In the genomic region with DNA sequence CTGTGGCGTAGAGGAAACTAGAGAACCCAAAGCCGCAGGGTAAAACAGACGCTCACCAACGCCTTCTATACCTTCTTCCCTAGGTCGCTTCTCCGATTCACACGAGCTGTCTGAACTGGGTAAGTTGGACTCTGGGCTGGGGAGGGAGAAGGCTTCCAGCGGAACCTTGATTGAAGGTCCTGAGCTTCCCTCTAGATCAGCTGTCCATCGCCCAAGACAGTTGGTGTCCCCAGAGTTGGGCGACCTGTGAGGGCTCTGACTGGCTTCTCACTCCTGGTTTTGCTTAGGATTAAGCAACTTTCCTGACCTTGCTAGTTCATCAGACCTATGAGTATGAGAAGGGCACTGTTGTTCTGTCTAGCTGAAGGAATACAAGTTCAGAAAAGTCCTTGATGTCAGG, we compare ENCODE assay signal across 8 mouse cellular contexts. TPM values are rescaled to one million over a fixed set of nuclear protein-coding genes. Genes with fewer than 3 reads are reported as not detected.
DNase-seq lines count a peak whose midpoint lies in the region; ATAC-seq lines count a peak whose summit lies in the region.

No protein-coding gene starts in this region.

- peaks cover 20% of the 10 kb centered on the region for H3K36me3 ChIP-seq in kidney, embryonic 16.5 days (ENCODE audit: insufficient read depth, low read length)
- H3K36me3 ChIP-seq in hindbrain, embryonic 14.5 days (replicated peaks; ENCODE audit: control insufficient read depth, insufficient read depth) = peaks cover 32% of the 10 kb centered on the region
- H3K36me3 ChIP-seq in midbrain, embryonic 16.5 days (ENCODE audit: control insufficient read depth, insufficient read depth, low read length) = peaks cover 21% of the 10 kb centered on the region; the same call in 1 of the 2 replicates

- peak overlapping the region; percentile 95; the same call in 1 of the 2 replicates for H3K27ac ChIP-seq in kidney, embryonic 16.5 days (ENCODE audit: low read length)
- H3K27ac ChIP-seq in hindbrain, embryonic 14.5 days = peak overlapping the region; percentile 63
- peak overlapping the region; percentile 84; the same call in 1 of the 2 replicates for H3K27ac ChIP-seq in midbrain, embryonic 16.5 days (ENCODE audit: low read length)

- H3K27me3 ChIP-seq in kidney, embryonic 16.5 days (ENCODE audit: insufficient read depth, low read length) = no peaks in the 10 kb centered on the region
- H3K27me3 ChIP-seq in hindbrain, embryonic 14.5 days (ENCODE audit: control insufficient read depth, insufficient read depth, low read length) = peaks cover 7% of the 10 kb centered on the region
- H3K27me3 ChIP-seq in midbrain, embryonic 16.5 days (ENCODE audit: control insufficient read depth, insufficient read depth, low read depth, low read length) = no peaks in the 10 kb centered on the region

- peak overlapping the region; percentile 77 for H3K4me3 ChIP-seq in kidney, embryonic 16.5 days (ENCODE audit: low read length)
- H3K4me3 ChIP-seq in hindbrain, embryonic 14.5 days (replicated peaks; ENCODE audit: low read length) = peak overlapping the region; percentile 75
- peak overlapping the region; percentile 65 for H3K4me3 ChIP-seq in midbrain, embryonic 16.5 days (ENCODE audit: low read depth, low read length)

- ATAC-seq in kidney, embryonic 16.5 days (ENCODE audit: low FRiP score, low TSS enrichment) = no peak
- ATAC-seq in hindbrain, embryonic 14.5 days (ENCODE audit: low FRiP score) = no peak
- no peak for ATAC-seq in midbrain, embryonic 16.5 days

- peak overlapping the region; percentile 90 for H3K4me2 ChIP-seq in kidney, embryonic 16.5 days (replicated peaks; ENCODE audit: low read depth, low read length)
- H3K4me2 ChIP-seq in hindbrain, embryonic 14.5 days (replicated peaks) = peak overlapping the region; percentile 73
- peak overlapping the region; percentile 87 for H3K4me2 ChIP-seq in midbrain, embryonic 16.5 days (ENCODE audit: low read length)

- DNase-seq in kidney, adult 9 months = no peak
- peak; percentile 20 for DNase-seq in c-Kit-negative CD71-positive TER-119-positive erythroid progenitor cells, embryonic 14.5 days (ENCODE audit: low read depth, low spot score)
- DNase-seq in hindbrain, embryonic 14.5 days (ENCODE audit: low spot score) = no peak
- no peak for DNase-seq in right cerebral cortex, adult 18-20 months
- no peak for DNase-seq in layer of hippocampus, adult 18-20 months (ENCODE audit: low spot score in 2 of 2)
- DNase-seq in left cerebral cortex, postnatal 14 days (ENCODE audit: low spot score in 2 of 2) = no peak

- intact Hi-C loops in left cerebral cortex, postnatal 14 days (cut with DNase I) = loop anchor here (10.0 kb wide), 1 partner anchor 391 kb away; no protein-coding TSS in a partner anchor

- H3K9ac ChIP-seq in kidney, embryonic 16.5 days (replicated peaks; ENCODE audit: low read length) = peak overlapping the region; percentile 69
- peak overlapping the region; percentile 90 for H3K9ac ChIP-seq in hindbrain, embryonic 14.5 days
- H3K9ac ChIP-seq in midbrain, embryonic 16.5 days (ENCODE audit: low read depth, low read length) = peak overlapping the region; percentile 76

- H3K4me1 ChIP-seq in kidney, embryonic 16.5 days (ENCODE audit: insufficient read depth, low read length) = peaks cover 45% of the 10 kb centered on the region
- H3K4me1 ChIP-seq in hindbrain, embryonic 14.5 days (replicated peaks; ENCODE audit: control insufficient read depth, insufficient read depth, low read length) = peaks cover 41% of the 10 kb centered on the region
- peaks cover 33% of the 10 kb centered on the region for H3K4me1 ChIP-seq in midbrain, embryonic 16.5 days (ENCODE audit: control insufficient read depth, insufficient read depth, low read length)

- no peaks in the 10 kb centered on the region for H3K9me3 ChIP-seq in kidney, embryonic 16.5 days (ENCODE audit: low read length)
- no peaks in the 10 kb centered on the region for H3K9me3 ChIP-seq in hindbrain, embryonic 14.5 days (ENCODE audit: control insufficient read depth, low read length)
- no peaks in the 10 kb centered on the region for H3K9me3 ChIP-seq in midbrain, embryonic 16.5 days (replicated peaks; ENCODE audit: control insufficient read depth, low read length, poor library complexity, severe bottlenecking)

- WGBS in kidney, embryonic 16.5 days = 10% methylated on average over 10 of the region's 10 CpGs
- 16% methylated on average over 10 of the region's 10 CpGs for WGBS in hindbrain, embryonic 14.5 days
- 16% methylated on average over 10 of the region's 10 CpGs for WGBS in midbrain, embryonic 16.5 days

RNA-seq across cellular contexts. Expression of a gene that starts 1.1 kb away (rescaled TPM):
- polyA plus RNA-seq in kidney, embryonic 16.5 days (2015; fragmentation: Nextera tagmentation; extraction: Ambion mirVana) = 34.9 and 35.8 TPM in 2 replicates
- 2.0 and 2.4 TPM in 2 replicates for polyA plus RNA-seq in hindbrain, embryonic 14.5 days (2014; fragmentation: Nextera tagmentation; extraction: Ambion mirVana)
- 1.9 and 2.0 TPM in 2 replicates for polyA plus RNA-seq in midbrain, embryonic 16.5 days (2015; fragmentation: Nextera tagmentation; extraction: Ambion mirVana)
- under 1 TPM; 0.20 to 0.86 TPM for total RNA-seq in layer of hippocampus, adult 18-20 months (2021)
- under 1 TPM; 0.42 to 0.77 TPM for total RNA-seq in left cerebral cortex, postnatal 14 days (2021)

RNA-seq across cellular contexts. Expression of a gene that starts 1.3 kb away (rescaled TPM):
- 29.8 and 35.7 TPM in 2 replicates for polyA plus RNA-seq in kidney, embryonic 16.5 days (2015; fragmentation: Nextera tagmentation; extraction: Ambion mirVana)
- 32.7 TPM in 2 replicates for polyA plus RNA-seq in hindbrain, embryonic 14.5 days (2014; fragmentation: Nextera tagmentation; extraction: Ambion mirVana)
- 39.7 and 40.1 TPM in 2 replicates for polyA plus RNA-seq in midbrain, embryonic 16.5 days (2015; fragmentation: Nextera tagmentation; extraction: Ambion mirVana)
- total RNA-seq in layer of hippocampus, adult 18-20 months (2021) = 10 to 100 TPM; 31.7 to 32.8 TPM
- total RNA-seq in left cerebral cortex, postnatal 14 days (2021) = 10 to 100 TPM; 36.5 to 41.2 TPM

RNA-seq across cellular contexts. Expression of a gene that starts 6.5 kb away (rescaled TPM):
- 3.1 and 4.4 TPM in 2 replicates for polyA plus RNA-seq in kidney, embryonic 16.5 days (2015; fragmentation: Nextera tagmentation; extraction: Ambion mirVana)
- polyA plus RNA-seq in hindbrain, embryonic 14.5 days (2014; fragmentation: Nextera tagmentation; extraction: Ambion mirVana) = 2.9 and 4.2 TPM in 2 replicates
- polyA plus RNA-seq in midbrain, embryonic 16.5 days (2015; fragmentation: Nextera tagmentation; extraction: Ambion mirVana) = 6.1 and 9.5 TPM in 2 replicates
- total RNA-seq in layer of hippocampus, adult 18-20 months (2021) = 1 to 10 TPM; 3.7 to 6.2 TPM
- total RNA-seq in left cerebral cortex, postnatal 14 days (2021) = 1 to 10 TPM; 2.9 to 4.0 TPM

RNA-seq across cellular contexts. Expression of a gene that starts 25.3 kb away (rescaled TPM):
- polyA plus RNA-seq in kidney, embryonic 16.5 days (2015; fragmentation: Nextera tagmentation; extraction: Ambion mirVana) = 28.9 and 30.4 TPM in 2 replicates
- 68.8 and 74.5 TPM in 2 replicates for polyA plus RNA-seq in hindbrain, embryonic 14.5 days (2014; fragmentation: Nextera tagmentation; extraction: Ambion mirVana)
- 126 and 129 TPM in 2 replicates for polyA plus RNA-seq in midbrain, embryonic 16.5 days (2015; fragmentation: Nextera tagmentation; extraction: Ambion mirVana)
- total RNA-seq in layer of hippocampus, adult 18-20 months (2021) = 100 to 1,000 TPM; 350 to 365 TPM
- 100 to 1,000 TPM; 392 to 397 TPM for total RNA-seq in left cerebral cortex, postnatal 14 days (2021)

RNA-seq across cellular contexts. Expression of a gene that starts 58.1 kb away (rescaled TPM):
- polyA plus RNA-seq in kidney, embryonic 16.5 days (2015; fragmentation: Nextera tagmentation; extraction: Ambion mirVana) = 21.7 and 24.5 TPM in 2 replicates
- polyA plus RNA-seq in hindbrain, embryonic 14.5 days (2014; fragmentation: Nextera tagmentation; extraction: Ambion mirVana) = 34.6 and 35.5 TPM in 2 replicates
- polyA plus RNA-seq in midbrain, embryonic 16.5 days (2015; fragmentation: Nextera tagmentation; extraction: Ambion mirVana) = 51.6 and 53.4 TPM in 2 replicates
- total RNA-seq in layer of hippocampus, adult 18-20 months (2021) = 100 to 1,000 TPM in 1 of 2 experiments, 10 to 100 TPM in 1; 99.0 to 111 TPM
- total RNA-seq in left cerebral cortex, postnatal 14 days (2021) = 100 to 1,000 TPM; 109 to 116 TPM

Comparison
In these comparisons a context has a peak if more than half of its experiments do, and no peak if none do; other contexts are left out.
1. RNA of a gene that starts 1.1 kb away (polyA plus RNA-seq): 34.9 to 35.8 TPM in kidney, embryonic 16.5 days; 2.0 to 2.4 TPM in hindbrain, embryonic 14.5 days and 1.9 to 2.0 TPM in midbrain, embryonic 16.5 days; every median in the first group is over 10 times any median in the second.
2. Peak in every context shown above with its lines, with median percentiles within 50 percentile points of each other: H3K27ac ChIP-seq, H3K4me2 ChIP-seq, H3K4me3 ChIP-seq and H3K9ac ChIP-seq.